Mouse (Mus musculus): ENCODE data around the gene Csf3r.
"Not testable (repeated sequence)": the region's sequence is repeated elsewhere in the genome, so short reads cannot be mapped to it uniquely, and the experiment has no call there.

Csf3r gene

GRCm38 (mm10) chr4:126024303-126024900 lies at the start of gene Csf3r:
Csf3r (plus strand) TSS chr4:126024550.
- peak in 1 of 2 experiments; percentile 14 for DNase-seq

GRCm38 (mm10) chr4:125977768-125978167 lies 46.6 kb upstream of the Csf3r start:
- no peak for DNase-seq

- no peak for DNase-seq
These were observed 41.1 kb upstream of the Csf3r start for GRCm38 (mm10) chr4:125983279-125983678.

- not testable (repeated sequence) for DNase-seq
These were observed 38.6 kb upstream of the Csf3r start for GRCm38 (mm10) chr4:125985703-125986102.

- DNase-seq: no peak
These were observed 37.3 kb upstream of the Csf3r start for GRCm38 (mm10) chr4:125987071-125987470.

GRCm38 (mm10) chr4:125989061-125989460 lies 35.3 kb upstream of the Csf3r start:
- no peak for DNase-seq

GRCm38 (mm10) chr4:125990143-125990542 lies 34.2 kb upstream of the Csf3r start:
- DNase-seq: peak; percentile 20 to 66

GRCm38 (mm10) chr4:125992206-125992605 lies 32.1 kb upstream of the Csf3r start:
- no peak for DNase-seq

GRCm38 (mm10) chr4:125992906-125993305 lies 31.4 kb upstream of the Csf3r start:
- no peak for DNase-seq

- DNase-seq: no peak
These were observed 27.8 kb upstream of the Csf3r start for GRCm38 (mm10) chr4:125996576-125996975.

GRCm38 (mm10) chr4:125997826-125998225 lies 26.5 kb upstream of the Csf3r start:
- DNase-seq: no peak

GRCm38 (mm10) chr4:126001311-126002199 lies 22.8 kb upstream of the Csf3r start:
- no peak for DNase-seq

- no peak for DNase-seq
These were observed 6.5 kb upstream of the Csf3r start for GRCm38 (mm10) chr4:126017676-126018332.

GRCm38 (mm10) chr4:126018966-126019538 lies 5.3 kb upstream of the Csf3r start:
- peak in 1 of 2 experiments; percentile 7 for DNase-seq

- DNase-seq: no peak
These were observed 1.5 kb downstream of the Csf3r start for GRCm38 (mm10) chr4:126025801-126026200.

- no peak for DNase-seq
These were observed 3.6 kb downstream of the Csf3r start for GRCm38 (mm10) chr4:126027980-126028379.

- no peak for DNase-seq
These were observed 4.7 kb downstream of the Csf3r start for GRCm38 (mm10) chr4:126029042-126029441.

- DNase-seq: no peak
These were observed 6.4 kb downstream of the Csf3r start for GRCm38 (mm10) chr4:126030705-126031104.

- DNase-seq: no peak
These were observed 11.1 kb downstream of the Csf3r start for GRCm38 (mm10) chr4:126035413-126035812.

GRCm38 (mm10) chr4:126046851-126047585 lies 22.7 kb downstream of the Csf3r start, which contains the start of gene Mrps15:
Mrps15 (plus strand) TSS chr4:126046925.
- peak; percentile 65 to 71 for DNase-seq

GRCm38 (mm10) chr4:126051617-126052016 lies 27.3 kb downstream of the Csf3r start:
- DNase-seq: no peak

All from spleen, adult 18-20 months (tissue).